Mouse (Mus musculus) layer of hippocampus, postnatal 10 days (tissue): ENCODE results near the gene Ets1. TPM values are rescaled to one million over a fixed set of nuclear protein-coding genes. Genes with fewer than 3 reads are reported as not detected.

Source experiments
- DNase-seq, 2 experiments: peaks; one replicate each; pipeline ENCODE4 v3.0.0; 2021; ENCODE audit warnings: low spot score in 2 of 2
- long read RNA-seq: library from polyadenylated mRNA; stranded (forward); transcript quantifications from one replicate; pipeline ENCODE4 v2.0.0, GENCODE M21; 2023
- total RNA-seq, 2 experiments: library from RNA; stranded (reverse); gene quantifications; 2 replicates each; pipeline ENCODE4 v1.2.3; 2021

Gene Ets1
- total RNA-seq = 10 to 100 TPM; 23.8 to 24.5 TPM
- long read RNA-seq, full-length matches to known transcripts = 2 of 10 reads
- long read RNA-seq, partial matches to known transcripts = 0 of 10 reads
- long read RNA-seq, other reads (novel, unspliced or antisense) = 8 of 10 reads

- DNase-seq = no peak
Observed at GRCm38 (mm10) chr9:32635627-32636385, at the start of gene Ets1. Ets1 (plus strand) TSS chr9:32636221.

- peak; percentile 89 to 91 for DNase-seq
Observed at GRCm38 (mm10) chr9:32589900-32590299, 46.1 kb upstream of the Ets1 start.

- no peak for DNase-seq
Observed at GRCm38 (mm10) chr9:32590571-32590970, 45.5 kb upstream of the Ets1 start.

- peak; percentile 64 to 68 for DNase-seq
Observed at GRCm38 (mm10) chr9:32591732-32592582, 44.1 kb upstream of the Ets1 start.

GRCm38 (mm10) chr9:32592583-32592890, 43.5 kb upstream of the Ets1 start:
- no peak for DNase-seq

- DNase-seq = no peak
Observed at GRCm38 (mm10) chr9:32593816-32594215, 42.2 kb upstream of the Ets1 start.

GRCm38 (mm10) chr9:32594346-32594745, 41.7 kb upstream of the Ets1 start:
- DNase-seq = no peak

- DNase-seq = no peak
Observed at GRCm38 (mm10) chr9:32595076-32595820, 40.8 kb upstream of the Ets1 start.

- DNase-seq = no peak
Observed at GRCm38 (mm10) chr9:32596366-32596765, 39.7 kb upstream of the Ets1 start.

GRCm38 (mm10) chr9:32601953-32602352, 34.1 kb upstream of the Ets1 start:
- no peak for DNase-seq

GRCm38 (mm10) chr9:32603097-32603496, 32.9 kb upstream of the Ets1 start:
- no peak for DNase-seq

GRCm38 (mm10) chr9:32607218-32607617, 28.8 kb upstream of the Ets1 start:
- DNase-seq = no peak

GRCm38 (mm10) chr9:32608831-32609610, 27.0 kb upstream of the Ets1 start:
- DNase-seq = no peak

GRCm38 (mm10) chr9:32610218-32610617, 25.8 kb upstream of the Ets1 start:
- no peak for DNase-seq

GRCm38 (mm10) chr9:32610631-32611030, 25.4 kb upstream of the Ets1 start:
- DNase-seq = no peak

- DNase-seq = no peak
Observed at GRCm38 (mm10) chr9:32611340-32611739, 24.7 kb upstream of the Ets1 start.

GRCm38 (mm10) chr9:32612426-32612825, 23.6 kb upstream of the Ets1 start:
- DNase-seq = no peak

GRCm38 (mm10) chr9:32612861-32613421, 23.1 kb upstream of the Ets1 start:
- no peak for DNase-seq

- DNase-seq = no peak
Observed at GRCm38 (mm10) chr9:32614191-32614590, 21.8 kb upstream of the Ets1 start.

- no peak for DNase-seq
Observed at GRCm38 (mm10) chr9:32615461-32615860, 20.6 kb upstream of the Ets1 start.
